Mouse (Mus musculus) megakaryocyte, embryonic 14.5 days (primary cell): Measurements from ENCODE around the gene Notch4.
"Not testable (repeated sequence)": the region's sequence is repeated elsewhere in the genome, so short reads cannot be mapped to it uniquely, and the experiment has no call there.

Source experiments
- FLI1 ChIP-seq: IDR thresholded peaks from 2 replicates; pipeline ENCODE4 v1.6.1; 2012; ENCODE audit warnings: low read length, inconsistent platforms, mixed read lengths
- GATA1 ChIP-seq: IDR thresholded peaks from 3 replicates; pipeline ENCODE4 v1.6.1; 2012; ENCODE audit warnings: mixed read lengths, low read length, inconsistent platforms, borderline replicate concordance

- TF ChIP-seq GATA1, FLI1: not testable (repeated sequence)
Measured at GRCm38 (mm10) chr17:34543567-34543966, 20.5 kb upstream of the Notch4 start.
